Mouse (Mus musculus) gonadal fat pad, adult 2 months (tissue): ENCODE measurements around the gene H2afj. TPM values are rescaled to one million over a fixed set of nuclear protein-coding genes. Genes with fewer than 3 reads are reported as not detected.
"Not testable (repeated sequence)": the region's sequence is repeated elsewhere in the genome, so short reads cannot be mapped to it uniquely, and the experiment has no call there.

Source experiments
- DNase-seq: peaks from one replicate; pipeline ENCODE4 v3.0.0-alpha.2; 2012; ENCODE audit warnings: low read depth
- polyA plus RNA-seq: library from polyadenylated mRNA; depleted of rRNA; stranded (reverse); fragments of >200 nt; gene quantifications from 2 replicates; pipeline ENCODE4 v1.2.3, GENCODE M21; 2012; rRNA removed

H2afj gene
- 224 and 310 TPM in 2 replicates for polyA plus RNA-seq

- peak; percentile 87 for DNase-seq
Measured at GRCm38 (mm10) chr6:136808014-136808417, at the start of gene H2afj. TSS of gene H2afj (plus strand) at chr6:136808244.

- DNase-seq: no peak
Measured at GRCm38 (mm10) chr6:136763912-136764311, 44.1 kb upstream of the H2afj start.

- DNase-seq: no peak
Measured at GRCm38 (mm10) chr6:136769143-136769542, 38.9 kb upstream of the H2afj start.

- DNase-seq: no peak
Measured at GRCm38 (mm10) chr6:136769859-136770258, 38.2 kb upstream of the H2afj start.

- DNase-seq: no peak
Measured at GRCm38 (mm10) chr6:136776392-136776791, 31.7 kb upstream of the H2afj start.

- no peak for DNase-seq
Measured at GRCm38 (mm10) chr6:136781377-136781986, 26.6 kb upstream of the H2afj start, which contains the start of gene Gucy2c. TSS of gene Gucy2c (minus strand) at chr6:136781765.

GRCm38 (mm10) chr6:136782146-136782545, 25.9 kb upstream of the H2afj start:
- DNase-seq: no peak

GRCm38 (mm10) chr6:136782761-136783160, 25.3 kb upstream of the H2afj start:
- no peak for DNase-seq

- DNase-seq: no peak
Measured at GRCm38 (mm10) chr6:136789391-136789971, 18.6 kb upstream of the H2afj start.

- no peak for DNase-seq
Measured at GRCm38 (mm10) chr6:136792884-136793758, 14.9 kb upstream of the H2afj start.

GRCm38 (mm10) chr6:136793831-136794525, 14.1 kb upstream of the H2afj start:
- no peak for DNase-seq

GRCm38 (mm10) chr6:136795110-136795509, 12.9 kb upstream of the H2afj start:
- DNase-seq: no peak

- DNase-seq: no peak
Measured at GRCm38 (mm10) chr6:136795850-136796249, 12.2 kb upstream of the H2afj start.

- DNase-seq: not testable (repeated sequence)
Measured at GRCm38 (mm10) chr6:136797874-136798693, 10.0 kb upstream of the H2afj start.

- no peak for DNase-seq
Measured at GRCm38 (mm10) chr6:136800710-136801109, 7.3 kb upstream of the H2afj start.

- DNase-seq: no peak
Measured at GRCm38 (mm10) chr6:136801274-136801673, 6.8 kb upstream of the H2afj start.

- no peak for DNase-seq
Measured at GRCm38 (mm10) chr6:136803093-136803738, 4.8 kb upstream of the H2afj start.

- DNase-seq: no peak
Measured at GRCm38 (mm10) chr6:136803739-136804633, 4.1 kb upstream of the H2afj start, which contains the start of gene Hist4h4. TSS of gene Hist4h4 (minus strand) at chr6:136804415.

GRCm38 (mm10) chr6:136804705-136805408, 3.2 kb upstream of the H2afj start:
- no peak for DNase-seq
